8 mouse cellular contexts compared by ENCODE assay signal in the genomic region with DNA sequence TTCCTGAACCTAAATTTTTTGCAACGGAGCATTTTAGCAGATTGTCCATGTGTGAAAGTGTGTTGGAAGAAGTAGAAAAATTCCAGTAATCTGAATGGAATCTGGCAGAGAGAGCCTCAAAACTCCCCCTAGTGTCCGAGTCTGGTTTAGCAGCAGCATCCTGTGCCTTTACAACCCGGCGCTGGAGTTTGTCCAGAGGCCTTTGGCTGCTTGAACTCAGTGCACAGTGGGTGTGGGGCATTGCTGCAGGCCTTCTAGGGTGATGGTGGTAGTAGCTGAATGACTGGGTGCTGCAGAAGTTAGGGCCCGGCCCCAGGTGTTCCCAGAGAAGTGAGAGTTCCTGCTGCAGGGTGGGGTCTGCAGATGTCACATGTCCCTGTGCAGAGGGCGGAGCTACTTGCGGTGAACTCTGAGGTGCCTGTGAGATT.
DNase-seq lines count a peak whose midpoint lies in the region; ATAC-seq and TF ChIP-seq lines count a peak whose summit lies in the region.

No protein-coding gene starts in this region.

- intact Hi-C loops in heart, postnatal 10 days (cut with DNase I): no loop called here
- intact Hi-C loops in left cerebral cortex, adult 2 months (cut with DNase I): no loop called here

- TF ChIP-seq CTCF in left cerebral cortex, adult 2 months (IDR thresholded peaks at IDR 0.05): peak; percentile 83

- peak; percentile 70 for DNase-seq in midbrain, embryonic 10.5 days (ENCODE audit: low spot score)
- peak; percentile 68 for DNase-seq in adrenal gland, adult 2 months
- peak; percentile 65 for DNase-seq in embryo, embryonic 10 days (ENCODE audit: low spot score)
- DNase-seq in heart, postnatal 10 days: peak; percentile 78 to 90
- peak; percentile 55 to 74 for DNase-seq in left cerebral cortex, adult 2 months (ENCODE audit: extremely low spot score in 1 of 2, low spot score in 2 of 2)
- peak; percentile 73 for DNase-seq in mesoderm, embryonic 11.5 days (ENCODE audit: low read depth, low spot score)
- DNase-seq in thymus, postnatal 0 days (ENCODE audit: low spot score): peak; percentile 46

- peaks cover 36% of the 10 kb centered on the region for H3K4me1 ChIP-seq in midbrain, embryonic 10.5 days
- H3K4me1 ChIP-seq in midbrain, embryonic 13.5 days (replicated peaks): peaks cover 18% of the 10 kb centered on the region

- no peaks in the 10 kb centered on the region for H3K9me3 ChIP-seq in midbrain, embryonic 10.5 days (replicated peaks)
- no peaks in the 10 kb centered on the region for H3K9me3 ChIP-seq in midbrain, embryonic 13.5 days

- no peak overlapping the region for H3K9ac ChIP-seq in midbrain, embryonic 13.5 days (replicated peaks)

- no peaks in the 10 kb centered on the region for H3K36me3 ChIP-seq in midbrain, embryonic 10.5 days
- no peaks in the 10 kb centered on the region for H3K36me3 ChIP-seq in midbrain, embryonic 13.5 days

- H3K4me2 ChIP-seq in midbrain, embryonic 13.5 days (replicated peaks): no peak overlapping the region

- peaks cover 48% of the 10 kb centered on the region for H3K27me3 ChIP-seq in midbrain, embryonic 10.5 days (ENCODE audit: low read depth, poor library complexity, severe bottlenecking)
- H3K27me3 ChIP-seq in midbrain, embryonic 13.5 days: peaks cover 47% of the 10 kb centered on the region

- ATAC-seq in midbrain, embryonic 13.5 days: no peak

- no peak overlapping the region for H3K27ac ChIP-seq in midbrain, embryonic 10.5 days (replicated peaks)
- no peak overlapping the region for H3K27ac ChIP-seq in midbrain, embryonic 13.5 days
- no peak overlapping the region for H3K27ac ChIP-seq in left cerebral cortex, adult 2 months

- peak overlapping the region; percentile 14; the same call in 1 of the 2 replicates for H3K4me3 ChIP-seq in midbrain, embryonic 10.5 days
- H3K4me3 ChIP-seq in midbrain, embryonic 13.5 days (replicated peaks): no peak overlapping the region
- no peak overlapping the region for H3K4me3 ChIP-seq in left cerebral cortex, adult 2 months

- 22% methylated on average over 7 of the region's 7 CpGs for WGBS in midbrain, embryonic 10.5 days
- WGBS in midbrain, embryonic 13.5 days: 24% methylated on average over 7 of the region's 7 CpGs
